Mouse (Mus musculus): ENCODE results near the gene Clic5. TPM values are rescaled to one million over a fixed set of nuclear protein-coding genes. Genes with fewer than 3 reads are reported as not detected.
"Not testable (repeated sequence)": the region's sequence is repeated elsewhere in the genome, so short reads cannot be mapped to it uniquely, and the experiment has no call there.

The Clic5 gene
- total and polyA plus RNA-seq, 2 experiments from 2014 or later = 0.69 to 0.78 TPM

GRCm38 (mm10) chr17:44170316-44170715 lies 18.1 kb upstream of the Clic5 start:
- DNase-seq (ENCODE audit: low spot score) (no peak), ATAC-seq (no peak)
- Histone ChIP-seq H3K9me3 (ENCODE audit: low read length) (no peaks in the 10 kb centered on the region), H3K4me1 (ENCODE audit: insufficient read depth, low read length) (no peaks in the 10 kb centered on the region), H3K27me3 (ENCODE audit: insufficient read depth, low read length) (no peaks in the 10 kb centered on the region), H3K9ac (replicated peaks; ENCODE audit: low read length) (no peak overlapping the region), H3K27ac (no peak overlapping the region), H3K4me2 (ENCODE audit: low read depth, low read length) (no peak overlapping the region), H3K36me3 (ENCODE audit: insufficient read depth, low read length) (no peaks in the 10 kb centered on the region), H3K4me3 (ENCODE audit: low read length) (no peak overlapping the region)
- no peak for TF ChIP-seq CTCF (IDR thresholded peaks at IDR 0.05; ENCODE audit: low read depth)
- WGBS = 88% methylated on average over 3 of the region's 3 CpGs

- no peak overlapping the region for H3K27ac ChIP-seq
- H3K4me2 ChIP-seq (ENCODE audit: low read depth, low read length) = no peak overlapping the region
- 0 out of 2 replicates have a peak, but pooled peaks have one; percentile 5 for TF ChIP-seq CTCF (IDR thresholded peaks at IDR 0.05; ENCODE audit: low read depth)
- no peaks in the 10 kb centered on the region for H3K27me3 ChIP-seq (ENCODE audit: insufficient read depth, low read length)
- H3K36me3 ChIP-seq (ENCODE audit: insufficient read depth, low read length) = no peaks in the 10 kb centered on the region
- DNase-seq (ENCODE audit: low spot score) (no peak), ATAC-seq (no peak)
- no peak overlapping the region for H3K9ac ChIP-seq (replicated peaks; ENCODE audit: low read length)
- WGBS = 52% methylated on average over 3 of the region's 3 CpGs
- no peaks in the 10 kb centered on the region for H3K9me3 ChIP-seq (ENCODE audit: low read length)
- H3K4me3 ChIP-seq (ENCODE audit: low read length) = no peak overlapping the region
- H3K4me1 ChIP-seq (ENCODE audit: insufficient read depth, low read length) = no peaks in the 10 kb centered on the region
Measured at GRCm38 (mm10) chr17:44171930-44172329, 16.5 kb upstream of the Clic5 start.

GRCm38 (mm10) chr17:44173341-44173740 lies 15.0 kb upstream of the Clic5 start:
- Histone ChIP-seq H3K9me3 (ENCODE audit: low read length) (no peaks in the 10 kb centered on the region), H3K27ac (no peak overlapping the region), H3K36me3 (ENCODE audit: insufficient read depth, low read length) (no peaks in the 10 kb centered on the region), H3K4me2 (ENCODE audit: low read depth, low read length) (no peak overlapping the region), H3K27me3 (ENCODE audit: insufficient read depth, low read length) (no peaks in the 10 kb centered on the region), H3K9ac (replicated peaks; ENCODE audit: low read length) (no peak overlapping the region), H3K4me3 (ENCODE audit: low read length) (no peak overlapping the region), H3K4me1 (ENCODE audit: insufficient read depth, low read length) (no peaks in the 10 kb centered on the region)
- no peak for TF ChIP-seq CTCF (IDR thresholded peaks at IDR 0.05; ENCODE audit: low read depth)
- 75% methylated on average over 2 of the region's 2 CpGs for WGBS
- ATAC-seq (no peak), DNase-seq (ENCODE audit: low spot score) (no peak)

- H3K9me3 ChIP-seq (ENCODE audit: low read length) = no peaks in the 10 kb centered on the region
- H3K4me2 ChIP-seq (ENCODE audit: low read depth, low read length) = no peak overlapping the region
- H3K4me3 ChIP-seq (ENCODE audit: low read length) = no peak overlapping the region
- 54% methylated on average over 3 of the region's 3 CpGs for WGBS
- ATAC-seq (no peak), DNase-seq (ENCODE audit: low spot score) (no peak)
- no peaks in the 10 kb centered on the region for H3K36me3 ChIP-seq (ENCODE audit: insufficient read depth, low read length)
- no peak overlapping the region for H3K9ac ChIP-seq (replicated peaks; ENCODE audit: low read length)
- H3K27me3 ChIP-seq (ENCODE audit: insufficient read depth, low read length) = no peaks in the 10 kb centered on the region
- TF ChIP-seq CTCF (IDR thresholded peaks at IDR 0.05; ENCODE audit: low read depth) = no peak
- no peaks in the 10 kb centered on the region for H3K4me1 ChIP-seq (ENCODE audit: insufficient read depth, low read length)
- no peak overlapping the region for H3K27ac ChIP-seq
Measured at GRCm38 (mm10) chr17:44177291-44177690, 11.1 kb upstream of the Clic5 start.

GRCm38 (mm10) chr17:44181346-44181745 lies 7.0 kb upstream of the Clic5 start:
- H3K4me3 ChIP-seq (ENCODE audit: low read length) = no peak overlapping the region
- TF ChIP-seq CTCF (IDR thresholded peaks at IDR 0.05; ENCODE audit: low read depth) = no peak
- no peaks in the 10 kb centered on the region for H3K4me1 ChIP-seq (ENCODE audit: insufficient read depth, low read length)
- 57% methylated on average over 8 of the region's 8 CpGs for WGBS
- H3K36me3 ChIP-seq (ENCODE audit: insufficient read depth, low read length) = no peaks in the 10 kb centered on the region
- H3K9ac ChIP-seq (replicated peaks; ENCODE audit: low read length) = no peak overlapping the region
- H3K27ac ChIP-seq = no peak overlapping the region
- ATAC-seq = no peak
- no peak overlapping the region for H3K4me2 ChIP-seq (ENCODE audit: low read depth, low read length)
- no peaks in the 10 kb centered on the region for H3K27me3 ChIP-seq (ENCODE audit: insufficient read depth, low read length)
- no peaks in the 10 kb centered on the region for H3K9me3 ChIP-seq (ENCODE audit: low read length)
- no peak for DNase-seq (ENCODE audit: low spot score)

- Histone ChIP-seq H3K4me3 (ENCODE audit: low read length) (no peak overlapping the region), H3K9ac (replicated peaks; ENCODE audit: low read length) (no peak overlapping the region), H3K9me3 (ENCODE audit: low read length) (no peaks in the 10 kb centered on the region), H3K4me2 (ENCODE audit: low read depth, low read length) (no peak overlapping the region), H3K36me3 (ENCODE audit: insufficient read depth, low read length) (no peaks in the 10 kb centered on the region), H3K4me1 (ENCODE audit: insufficient read depth, low read length) (peaks cover 6% of the 10 kb centered on the region), H3K27me3 (ENCODE audit: insufficient read depth, low read length) (0 out of 2 replicates have a peak, but pooled peaks cover 4% of the 10 kb centered on the region), H3K27ac (no peak overlapping the region)
- ATAC-seq = no peak
- no peak for TF ChIP-seq CTCF (IDR thresholded peaks at IDR 0.05; ENCODE audit: low read depth)
- WGBS = 85% methylated on average over 3 of the region's 3 CpGs
- no peak for DNase-seq (ENCODE audit: low spot score)
Measured at GRCm38 (mm10) chr17:44186871-44187270, 1.5 kb upstream of the Clic5 start.

- not testable (repeated sequence) for H3K4me2 ChIP-seq (ENCODE audit: low read depth, low read length); H3K4me3 ChIP-seq (ENCODE audit: low read length); H3K36me3 ChIP-seq (ENCODE audit: insufficient read depth, low read length); H3K4me1 ChIP-seq (ENCODE audit: insufficient read depth, low read length); H3K9ac ChIP-seq (replicated peaks; ENCODE audit: low read length); ATAC-seq; H3K9me3 ChIP-seq (ENCODE audit: low read length); DNase-seq (ENCODE audit: low spot score); H3K27ac ChIP-seq; H3K27me3 ChIP-seq (ENCODE audit: insufficient read depth, low read length)
Measured at GRCm38 (mm10) chr17:44187537-44187936, 847 bp upstream of the Clic5 start.

Measured in hindbrain, postnatal 0 days (tissue).